Mouse (Mus musculus): ENCODE results near the gene Dnajc1.

- TF ChIP-seq EP300 (optimal IDR thresholded peaks at IDR 0.05), result no peak
- no peak for TF ChIP-seq CTCF (IDR thresholded peaks at IDR 0.05; ENCODE audit: low read depth)
Measured at GRCm38 (mm10) chr2:18206811-18207210, 185.8 kb downstream of the Dnajc1 start.

Measured in stomach, postnatal 0 days (tissue).